Mouse (Mus musculus) E14TG2a.4 (cell line): ENCODE measurements around the gene Tbc1d19.

Experiments used
- CTCF ChIP-seq: conservative IDR thresholded peaks from 2 replicates; pipeline ENCODE4 v1.5.1; 2014; ENCODE audit warnings: low read length
- NANOG ChIP-seq: IDR thresholded peaks from 2 replicates; pipeline ENCODE4 v1.6.1; 2014; ENCODE audit warnings: borderline replicate concordance, low read length, mixed read lengths
- POU5F1 ChIP-seq: IDR thresholded peaks from 2 replicates; pipeline ENCODE4 v1.6.1; 2014; ENCODE audit warnings: low read length, borderline replicate concordance

DNA sequence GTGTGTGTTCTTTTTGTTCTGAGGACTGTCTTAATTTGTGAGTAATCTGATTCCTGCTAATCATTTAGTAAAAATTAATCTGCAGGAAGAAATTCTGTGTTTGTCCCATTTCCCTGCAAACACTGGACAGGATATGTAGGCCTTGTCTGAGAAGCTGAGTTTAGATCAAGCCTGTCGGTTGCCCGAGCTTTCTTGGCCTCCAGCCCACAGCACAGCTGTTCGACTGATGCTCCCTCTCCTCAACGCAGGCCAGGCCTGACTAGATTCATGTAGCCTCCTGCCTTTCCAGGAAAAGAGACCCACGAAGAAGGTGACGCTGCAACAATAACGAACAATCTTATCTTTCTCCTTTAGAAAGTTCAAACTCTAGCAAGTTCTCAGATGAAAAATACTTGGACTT lies 124.2 kb downstream of the Tbc1d19 start:
- TF ChIP-seq CTCF (no peak), NANOG (no peak), POU5F1 (no peak)
